Mouse (Mus musculus) heart, postnatal 10 days (tissue): ENCODE data around the gene Prkd2. TPM values are rescaled to one million over a fixed set of nuclear protein-coding genes. Genes with fewer than 3 reads are reported as not detected.

Experiments used
- DNase-seq, 2 experiments: peaks; one replicate each; pipeline ENCODE4 v3.0.0; 2021
- intact Hi-C: fragments of 180-260 bp; cut with DNase I; formaldehyde crosslinking; loops from one replicate; pipeline ENCODE4 v1.15.1; 2025
- total RNA-seq, 2 experiments: library from RNA; stranded (reverse); gene quantifications; 2 replicates each; pipeline ENCODE4 v1.2.3; 2021

The Prkd2 gene
- total RNA-seq, 2 experiments from 2014 or later: 27.8 to 31.9 TPM

DNA sequence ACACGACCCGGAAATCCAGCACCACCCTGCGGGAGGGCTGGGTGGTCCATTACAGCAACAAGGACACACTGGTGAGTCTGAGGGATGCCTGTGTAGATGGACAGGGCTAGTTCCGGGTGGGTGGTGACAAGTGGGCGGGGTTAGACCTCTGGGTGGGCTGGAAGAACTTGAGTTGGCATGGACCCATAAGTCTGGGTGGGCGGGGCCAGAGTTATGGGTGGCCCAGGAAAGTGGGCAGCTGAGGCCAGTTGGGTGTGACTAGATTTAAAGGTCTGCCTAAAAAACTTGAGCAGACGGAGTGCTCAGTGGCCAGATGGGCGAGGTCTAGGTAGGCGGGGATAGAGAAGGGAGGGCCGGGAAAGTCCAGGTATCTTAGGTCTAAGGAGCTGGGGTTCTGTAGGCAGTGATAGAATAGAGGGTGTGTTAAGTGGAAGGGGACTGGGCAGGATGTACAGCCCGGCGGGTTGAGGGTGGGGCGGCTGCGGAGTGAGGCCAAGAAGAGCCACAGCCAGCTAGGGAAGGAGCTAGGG lies 10.7 kb downstream of the Prkd2 start:
- peak in 1 of 2 experiments; percentile 46 for DNase-seq
- intact Hi-C loops: no loop called here

DNA sequence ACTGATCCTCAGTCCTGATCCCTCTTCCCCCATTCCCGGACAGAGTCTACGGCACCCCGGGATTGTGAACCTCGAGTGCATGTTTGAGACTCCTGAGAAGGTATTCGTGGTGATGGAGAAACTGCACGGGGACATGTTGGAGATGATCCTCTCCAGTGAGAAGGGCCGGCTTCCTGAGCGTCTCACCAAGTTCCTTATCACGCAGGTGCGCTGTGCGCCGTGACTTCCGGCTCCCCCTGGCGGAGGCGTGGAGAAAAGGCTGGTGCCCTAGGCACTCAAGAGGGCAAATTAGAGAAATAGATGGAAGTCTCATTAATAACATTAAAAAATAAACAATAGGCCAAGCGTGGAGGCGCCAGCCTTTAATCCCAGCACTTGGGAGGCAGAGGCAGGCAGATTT lies 15.6 kb downstream of the Prkd2 start:
- intact Hi-C loops: loop anchor here (2.0 kb wide), 1 partner anchor 32 kb away; no protein-coding TSS in a partner anchor
- DNase-seq: peak in 1 of 2 experiments; percentile 60

DNA sequence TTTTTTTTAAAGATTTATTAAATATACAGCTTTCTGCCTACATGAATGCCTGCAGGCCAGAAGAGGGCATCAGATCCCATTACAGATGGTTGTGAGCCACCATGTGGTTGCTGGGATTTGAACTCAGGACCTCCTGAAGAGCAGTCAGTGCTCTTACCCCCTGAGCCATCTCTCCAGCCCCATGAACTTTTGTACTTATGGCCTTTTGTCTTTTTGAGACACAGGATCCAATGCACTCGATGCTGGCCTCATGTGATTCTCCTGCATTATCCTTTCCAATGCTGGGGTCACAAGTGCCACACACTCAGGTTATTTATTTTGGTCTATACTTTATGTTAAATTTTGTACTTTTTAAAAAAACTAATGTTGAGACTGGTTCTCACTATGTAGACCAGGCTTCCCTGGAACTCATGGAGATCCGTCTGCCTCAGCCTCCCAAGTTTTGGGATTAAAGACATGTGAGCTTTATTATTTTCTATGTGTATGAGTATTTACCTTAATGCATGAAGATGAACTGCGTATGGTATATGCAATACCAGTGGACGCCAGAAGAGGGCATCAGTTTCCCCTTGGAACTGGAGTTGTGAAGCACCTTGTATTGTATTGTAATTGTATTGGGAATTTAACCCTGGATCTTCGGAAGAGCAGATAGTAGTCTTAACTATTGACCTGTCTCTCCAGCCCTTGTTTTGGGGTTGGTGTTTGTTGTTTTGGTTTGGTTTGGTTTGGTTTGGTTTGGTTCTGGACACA lies 17.4 kb downstream of the Prkd2 start:
- DNase-seq: peak; percentile 58 to 73
- intact Hi-C loops: loop anchor here (2.0 to 5.0 kb wide), 3 partner anchors 33 to 52 kb away; no protein-coding TSS in a partner anchor

DNA sequence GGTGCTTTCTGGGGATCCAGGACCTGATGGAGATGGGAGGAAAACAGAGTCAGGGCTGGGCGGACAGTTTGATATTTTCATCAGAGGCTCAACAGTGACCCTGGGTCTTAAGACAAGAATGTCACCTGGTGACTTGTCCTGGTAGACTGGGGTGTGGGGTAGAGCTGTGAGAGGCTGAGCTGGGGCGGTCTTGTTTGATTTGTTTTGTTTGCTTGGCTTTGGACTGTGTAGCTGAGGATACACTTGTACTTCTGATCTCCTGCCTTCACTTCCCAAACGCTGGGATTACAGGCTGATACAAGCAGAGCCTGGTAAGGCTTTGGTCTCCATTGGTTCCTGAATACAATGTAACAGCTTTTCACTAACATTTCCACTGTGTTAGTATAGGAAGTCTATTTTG lies 24.8 kb downstream of the Prkd2 start:
- no peak for DNase-seq
- intact Hi-C loops: no loop called here

DNA sequence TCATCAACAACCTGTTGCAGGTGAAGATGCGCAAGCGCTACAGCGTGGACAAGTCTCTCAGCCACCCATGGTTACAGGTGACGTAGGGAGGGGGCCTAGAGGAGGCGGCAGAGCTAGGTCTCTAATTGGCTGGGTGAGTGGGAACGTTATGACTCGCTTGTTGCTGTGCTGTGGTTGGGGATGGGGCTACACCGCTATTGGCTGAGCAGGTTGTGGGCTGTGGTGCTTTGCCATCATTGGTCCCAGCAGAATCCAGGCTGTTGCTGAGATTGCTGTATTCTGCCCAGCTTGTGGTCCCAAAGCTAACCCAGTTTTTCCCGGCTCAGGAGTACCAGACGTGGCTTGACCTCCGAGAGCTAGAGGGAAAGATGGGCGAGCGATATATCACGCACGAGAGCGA lies 26.8 kb downstream of the Prkd2 start:
- intact Hi-C loops: no loop called here
- DNase-seq: no peak

DNA sequence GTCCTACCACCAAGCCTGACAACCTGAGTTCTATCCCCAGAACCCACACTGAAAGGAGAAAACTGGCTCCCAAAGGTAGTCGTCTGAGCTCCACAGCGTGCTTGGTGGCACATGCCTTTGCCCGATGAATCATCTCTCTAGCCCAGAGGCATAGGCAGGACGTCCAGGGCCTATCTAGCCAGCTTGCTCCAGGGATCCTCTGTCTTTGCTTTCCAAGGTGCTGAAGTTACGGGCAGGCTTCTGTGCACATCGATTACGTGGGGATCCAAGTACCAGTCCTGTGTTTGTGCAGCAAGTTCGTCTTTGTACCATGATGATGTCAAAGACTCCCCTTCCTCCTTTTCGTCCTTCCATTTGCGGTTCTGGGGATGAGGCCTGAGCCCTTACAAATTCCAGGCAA lies 28.9 kb downstream of the Prkd2 start:
- DNase-seq: no peak
- intact Hi-C loops: no loop called here

DNA sequence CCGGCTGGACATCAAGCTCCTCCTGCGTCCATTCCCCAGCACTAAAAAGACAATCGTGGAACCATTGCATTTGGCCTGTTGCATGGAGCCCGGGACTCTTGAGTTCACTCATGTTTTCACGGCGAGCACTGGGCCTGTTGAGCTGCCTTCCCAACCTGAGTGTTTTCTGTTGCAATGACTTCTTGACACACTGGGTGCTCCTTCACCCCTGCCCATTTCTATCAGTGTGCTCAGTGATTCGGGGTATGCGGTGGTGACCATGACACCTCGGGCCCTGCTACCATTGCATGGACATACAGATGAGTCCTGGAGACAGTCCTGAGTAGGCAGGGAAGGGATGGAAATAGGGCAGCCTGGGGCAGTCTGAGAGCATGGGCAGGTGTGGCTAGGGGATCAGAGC lies 29.8 kb downstream of the Prkd2 start:
- no peak for DNase-seq
- intact Hi-C loops: no loop called here

DNA sequence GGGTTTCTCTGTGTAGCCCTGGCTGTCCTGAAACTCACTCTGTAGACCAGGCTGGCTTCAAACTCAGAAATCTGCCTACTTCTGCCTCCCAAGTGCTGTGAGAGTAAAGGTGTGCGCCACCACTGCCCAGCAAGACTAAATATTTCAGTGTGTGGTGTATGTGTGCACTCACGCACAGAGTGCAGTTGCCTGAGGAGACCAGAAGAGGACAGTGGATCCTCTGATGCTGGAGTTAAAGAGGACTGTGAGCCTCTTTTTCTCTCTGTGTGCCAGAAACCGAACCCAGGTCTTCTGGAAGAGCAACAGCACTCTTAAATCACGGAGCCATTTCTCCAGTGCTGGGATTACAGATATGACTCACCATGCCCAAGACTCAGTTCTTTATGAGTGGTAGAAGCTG lies 30.7 kb downstream of the Prkd2 start:
- intact Hi-C loops: no loop called here
- DNase-seq: no peak

DNA sequence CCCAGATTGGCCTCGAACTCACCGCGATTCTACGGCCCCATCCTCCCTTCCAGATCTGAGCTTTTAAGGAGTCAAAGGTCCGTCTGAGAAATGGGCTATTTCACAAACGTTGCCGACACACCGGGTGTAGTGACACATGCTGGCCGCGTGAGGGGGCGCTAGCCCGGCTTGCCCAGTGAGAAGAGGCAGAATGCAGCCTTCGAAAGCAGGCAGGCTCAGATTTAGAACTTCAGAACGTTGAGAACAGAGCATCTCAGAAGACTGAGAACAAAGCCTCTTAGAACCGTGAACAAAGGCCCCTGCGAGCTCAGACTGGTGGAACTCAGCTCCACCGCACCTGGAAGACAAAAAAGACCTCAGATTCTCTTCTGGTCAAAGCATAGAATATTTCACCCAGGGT lies 31.5 kb downstream of the Prkd2 start:
- intact Hi-C loops: loop anchor here (1.0 kb wide), 1 partner anchor 18 kb away; no protein-coding TSS in a partner anchor
- DNase-seq: peak; percentile 85 to 89

DNA sequence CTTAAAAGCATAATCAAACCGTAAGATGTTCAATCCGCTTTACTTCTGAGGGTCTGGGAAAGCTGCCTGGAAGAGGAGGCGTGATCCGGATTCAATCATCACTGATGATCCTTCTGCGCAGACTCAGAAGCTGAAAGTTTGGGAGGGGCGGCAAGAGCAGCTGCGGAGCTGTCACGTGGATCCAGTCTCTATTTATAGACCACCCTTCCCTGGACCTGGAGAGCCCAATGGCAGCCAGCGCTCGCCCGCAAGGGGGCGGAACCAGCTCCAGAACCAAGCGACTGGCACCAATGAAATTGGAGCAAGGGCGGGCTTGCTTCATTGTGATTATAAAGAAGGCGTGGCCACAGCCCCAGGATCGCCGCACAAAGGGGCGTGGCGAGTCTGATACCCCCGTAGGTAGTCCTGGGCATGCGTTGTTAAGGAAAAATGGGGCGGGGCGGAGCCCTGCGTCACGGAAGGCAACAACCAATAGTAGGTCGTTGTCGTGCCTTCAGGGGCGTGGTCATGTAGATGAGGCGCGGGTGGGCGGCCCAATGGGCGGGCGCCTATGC lies 32.1 kb downstream of the Prkd2 start:
- intact Hi-C loops: loop anchor here (1.0 kb wide), 1 partner anchor 17 kb away; no protein-coding TSS in a partner anchor
- peak; percentile 100 for DNase-seq

DNA sequence AGATGAGACGGTGACA lies 32.4 kb downstream of the Prkd2 start, which contains the start of gene Dact3:
Gene Dact3, plus strand, starts transcription at position 8 of the 16 bp plus-strand sequence.
- intact Hi-C loops: no loop called here
- no peak for DNase-seq

DNA sequence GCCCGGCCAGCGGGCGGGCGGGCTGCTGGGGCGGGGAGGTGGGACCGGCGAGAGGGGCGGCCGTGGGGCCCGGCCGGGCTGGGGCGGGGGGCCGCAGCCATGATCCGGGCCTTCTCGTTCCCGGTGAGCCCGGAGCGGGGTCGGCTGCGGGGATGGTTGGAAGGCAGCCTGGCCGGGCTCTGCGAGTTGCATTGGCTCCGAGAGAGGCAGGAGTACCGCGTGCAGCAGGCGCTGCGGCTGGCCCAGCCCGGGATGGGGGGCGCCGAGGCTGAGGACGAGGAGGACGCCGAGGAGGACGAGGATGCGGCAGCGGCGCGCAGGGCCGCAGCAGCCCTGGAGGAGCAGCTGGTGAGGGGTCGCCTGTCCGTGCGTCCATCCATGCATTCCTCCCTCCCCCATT lies 32.6 kb downstream of the Prkd2 start:
- DNase-seq: no peak
- intact Hi-C loops: no loop called here

DNA sequence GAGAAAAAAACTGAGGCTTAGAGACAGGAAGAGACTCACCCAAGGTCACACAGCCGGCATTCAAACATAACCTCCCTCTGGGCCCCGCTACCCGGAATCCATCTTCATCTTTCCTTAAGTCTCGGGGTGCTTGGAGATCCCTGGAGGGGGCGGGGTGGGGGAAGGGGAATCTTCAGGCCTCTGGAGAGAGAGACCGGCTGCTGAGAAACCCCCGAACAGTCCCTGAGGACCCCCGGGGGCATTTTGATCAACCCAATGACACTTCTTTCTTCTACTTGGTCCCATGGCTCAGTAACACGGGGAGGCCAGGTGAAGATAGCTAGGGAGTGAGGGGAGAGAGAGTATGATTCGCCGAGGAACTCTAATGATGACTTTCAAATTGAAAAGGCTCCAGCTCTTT lies 33.3 kb downstream of the Prkd2 start:
- no peak for DNase-seq
- intact Hi-C loops: no loop called here

DNA sequence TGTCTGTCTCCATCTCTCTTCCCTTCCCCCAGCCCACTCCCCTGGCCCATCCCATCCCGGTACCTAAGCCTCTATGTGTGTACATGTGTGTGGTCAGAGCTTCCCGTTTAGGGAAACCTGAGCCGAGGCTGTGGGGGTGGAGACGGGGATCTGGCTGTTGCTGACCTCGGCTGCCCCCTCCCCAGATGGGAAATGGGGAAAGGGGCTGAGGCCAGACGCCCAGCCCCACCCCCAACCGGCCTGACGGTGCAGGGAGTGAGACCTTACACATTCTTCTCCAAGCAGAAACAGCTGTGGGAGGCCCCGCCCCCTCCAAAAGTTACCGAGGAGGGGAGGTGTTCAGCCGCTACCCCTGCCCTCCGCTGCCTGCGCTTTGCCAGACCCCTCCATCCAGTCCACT lies 33.9 kb downstream of the Prkd2 start:
- peak in 1 of 2 experiments; percentile 50 for DNase-seq
- intact Hi-C loops: no loop called here

DNA sequence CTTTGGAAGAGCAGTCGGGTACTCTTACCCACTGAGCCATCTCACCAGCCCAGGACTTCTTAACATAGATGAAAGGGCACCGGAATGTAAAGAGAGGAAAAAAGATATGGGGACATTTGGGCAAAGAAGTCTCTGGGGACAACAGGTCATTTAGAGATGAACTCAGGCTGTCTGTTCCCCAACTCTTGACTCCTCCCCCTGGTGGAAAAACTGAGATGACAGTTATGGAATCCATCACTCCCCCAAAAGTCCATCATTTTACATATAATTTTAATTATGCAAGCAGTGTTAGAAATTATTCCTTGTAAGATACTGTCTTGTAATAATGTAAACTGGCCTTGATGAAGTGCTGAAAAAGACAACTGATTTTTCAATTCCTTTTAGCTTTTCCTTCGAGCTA lies 35.0 kb downstream of the Prkd2 start:
- intact Hi-C loops: no loop called here
- DNase-seq: no peak

DNA sequence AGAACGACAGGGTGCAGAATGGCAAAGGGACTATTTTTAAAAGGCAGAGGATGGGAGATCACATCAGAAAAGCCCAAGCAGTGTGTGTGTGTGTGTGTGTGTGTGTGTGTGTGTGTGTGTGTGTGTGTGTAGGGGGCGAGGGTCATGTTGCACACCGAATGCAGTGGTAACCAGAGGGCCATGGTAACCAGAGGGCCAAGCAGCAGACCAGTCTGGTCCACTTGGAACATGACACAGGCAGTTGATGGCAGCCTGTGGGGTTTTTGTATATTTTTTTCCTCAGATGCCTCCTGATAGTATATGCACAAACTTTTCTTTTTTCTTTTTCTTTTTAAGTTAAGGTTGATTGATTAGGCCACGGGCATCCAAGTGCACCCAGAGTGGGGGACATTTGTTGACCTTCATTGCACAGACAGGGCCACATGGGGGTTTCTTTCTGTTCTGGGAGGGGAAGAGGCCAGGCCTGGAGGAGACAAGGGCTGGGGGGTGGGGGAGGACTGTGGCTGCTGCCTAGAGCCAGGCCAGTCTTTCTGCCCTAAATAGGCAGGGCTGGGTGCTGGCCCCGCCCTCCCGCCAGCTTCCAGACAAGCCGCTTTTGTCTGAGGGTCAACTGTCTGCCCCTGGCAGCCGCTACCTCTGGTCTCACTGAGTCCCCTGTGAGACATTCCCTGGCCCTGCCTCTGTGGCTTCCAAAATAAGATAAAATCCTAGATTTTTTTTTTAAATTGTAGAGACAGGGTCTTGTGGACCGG lies 37.3 kb downstream of the Prkd2 start:
- DNase-seq: peak; percentile 78 to 87
- intact Hi-C loops: no loop called here

DNA sequence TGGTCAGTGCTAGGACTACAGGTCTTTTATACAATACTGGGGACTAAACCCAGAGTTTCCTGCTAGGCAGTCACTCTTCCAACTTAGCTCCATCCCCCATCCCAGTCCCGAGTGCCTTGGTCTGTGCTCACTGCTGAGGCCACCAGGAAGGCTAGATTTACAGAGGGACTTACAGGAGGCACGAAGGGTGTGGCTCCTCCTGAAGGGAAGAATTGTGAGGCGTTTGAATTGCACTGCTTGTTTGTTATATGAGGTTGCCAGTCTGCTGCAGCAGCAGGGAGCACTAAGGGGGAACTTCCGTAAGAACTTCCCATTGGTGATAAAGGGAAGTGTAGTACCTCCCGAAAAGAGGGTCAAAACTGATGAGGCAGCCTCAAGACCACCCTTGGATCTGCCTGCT lies 37.9 kb downstream of the Prkd2 start:
- intact Hi-C loops: no loop called here
- DNase-seq: no peak

DNA sequence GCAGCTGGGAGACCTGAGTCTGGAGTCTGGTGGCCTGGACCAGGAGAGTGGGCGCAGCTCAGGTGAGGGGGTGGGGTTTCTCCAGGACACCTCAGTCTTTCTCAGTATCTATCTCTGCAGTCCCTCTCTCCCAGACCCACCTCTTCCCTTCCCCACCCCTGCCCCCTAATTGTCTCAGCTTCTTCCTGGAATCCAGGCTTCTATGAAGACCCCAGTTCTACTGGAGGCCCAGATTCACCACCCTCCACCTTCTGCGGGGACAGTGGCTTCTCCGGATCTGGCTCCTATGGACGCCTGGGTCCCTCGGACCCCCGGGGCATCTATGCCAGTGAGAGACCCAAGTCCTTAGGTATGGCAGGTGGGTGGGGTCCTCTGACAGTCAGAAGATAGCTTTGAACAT lies 40.5 kb downstream of the Prkd2 start:
- no peak for DNase-seq
- intact Hi-C loops: no loop called here

DNA sequence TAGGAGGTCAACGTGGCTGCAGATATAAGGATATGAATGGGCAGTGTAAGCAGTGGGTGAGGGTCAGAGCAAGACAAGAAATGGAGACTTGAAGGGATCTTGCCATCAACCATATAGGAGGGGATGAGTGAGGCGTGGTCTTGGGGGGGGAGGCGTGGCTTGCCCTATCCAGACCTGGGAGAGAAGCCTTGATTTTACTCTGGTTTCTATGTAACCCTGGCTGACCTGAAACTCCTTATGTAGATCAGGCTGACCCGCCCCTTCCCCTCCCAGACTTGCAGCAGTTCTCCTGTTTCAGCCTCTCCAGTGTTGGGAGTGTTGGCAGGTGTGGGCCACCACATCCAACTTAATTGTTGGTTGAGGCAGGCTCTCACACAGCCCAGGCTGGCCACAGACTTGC lies 41.6 kb downstream of the Prkd2 start:
- no peak for DNase-seq
- intact Hi-C loops: no loop called here

DNA sequence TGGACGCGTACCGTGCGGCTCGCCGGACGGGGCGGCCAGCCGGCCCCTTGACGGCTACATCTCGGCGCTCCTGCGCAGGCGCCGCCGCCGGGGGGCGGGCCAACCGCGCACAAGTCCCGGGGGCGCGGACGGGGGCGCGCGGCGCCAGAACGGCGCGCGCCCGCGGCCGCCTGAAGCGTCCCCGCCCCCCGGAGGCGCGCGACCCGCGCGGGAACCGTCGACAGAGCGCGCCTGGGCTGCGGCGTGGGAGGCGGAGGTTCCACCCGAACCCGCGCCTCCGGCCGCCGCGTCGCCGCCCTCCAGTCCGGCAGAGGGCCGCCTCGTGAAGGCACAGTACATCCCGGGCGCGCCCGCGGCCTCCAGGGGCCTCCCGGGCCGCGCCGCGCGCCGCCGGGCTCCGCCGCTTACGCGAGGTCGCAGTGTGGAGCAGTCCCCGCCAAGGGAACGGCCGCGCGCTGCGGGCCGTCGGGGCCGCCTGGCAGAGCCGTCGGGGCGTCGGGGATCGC lies 42.6 kb downstream of the Prkd2 start:
- intact Hi-C loops: no loop called here
- no peak for DNase-seq

DNA sequence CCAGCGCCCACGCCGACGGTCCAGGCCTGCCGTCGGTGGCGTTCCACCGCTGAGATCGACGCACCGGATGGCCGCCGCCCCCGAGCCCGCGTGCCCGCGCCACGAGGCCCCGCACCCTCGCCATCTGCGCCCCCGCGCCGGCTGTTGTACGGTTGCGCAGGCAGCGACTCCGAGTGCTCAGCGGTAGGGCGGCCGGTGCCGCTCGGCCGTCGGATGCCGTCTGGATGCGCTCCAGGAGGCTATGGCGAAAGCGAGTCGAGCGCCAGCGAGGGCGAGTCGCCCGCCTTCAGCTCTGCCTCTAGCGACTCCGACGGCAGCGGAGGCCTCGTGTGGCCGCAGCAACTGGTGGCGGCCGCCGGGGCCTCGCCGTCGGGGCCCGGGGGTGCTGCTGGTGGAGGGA lies 43.2 kb downstream of the Prkd2 start:
- DNase-seq: no peak
- intact Hi-C loops: no loop called here

DNA sequence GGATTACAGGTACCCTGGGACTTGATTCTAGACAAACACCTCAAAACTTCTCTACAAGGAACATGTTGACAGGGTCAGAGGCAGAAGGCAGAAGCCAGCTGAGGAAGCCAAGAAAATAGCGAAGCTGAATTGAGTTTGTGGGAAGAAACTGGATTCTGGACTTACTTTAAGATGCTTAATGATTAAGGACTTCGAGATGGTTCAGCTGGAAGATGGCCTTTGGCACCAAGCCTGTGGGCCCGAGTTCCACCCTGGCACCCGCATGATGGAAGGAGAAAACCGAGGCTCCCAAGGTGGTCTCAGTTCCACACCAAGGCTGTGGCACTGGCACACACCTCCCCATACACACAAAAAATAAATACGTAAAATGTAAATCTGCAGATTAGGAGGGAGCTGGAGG lies 47.8 kb downstream of the Prkd2 start:
- DNase-seq: peak in 1 of 2 experiments; percentile 67
- intact Hi-C loops: loop anchor here (5.0 to 10.0 kb wide), 2 partner anchors 143 to 266 kb away; no protein-coding TSS in a partner anchor
